Mouse (Mus musculus): ENCODE measurements around the gene 2610044O15Rik8.

GRCm38 (mm10) chr8:129264296-129264695, 30.1 kb upstream of the 2610044O15Rik8 start:
- TF ChIP-seq POLR2A (IDR thresholded peaks at IDR 0.05; ENCODE audit: insufficient read depth, low read length) (no peak), CTCF (IDR thresholded peaks at IDR 0.05; ENCODE audit: low read depth, low read length) (no peak), EP300 (IDR thresholded peaks at IDR 0.05; ENCODE audit: insufficient read depth, low read depth, low read length) (no peak)
